Mouse (Mus musculus): ENCODE data around the gene Tmem161a.

GRCm38 (mm10) chr8:70188707-70189106 is 16.6 kb downstream of the Tmem161a start:
- TF ChIP-seq TCF12 (IDR thresholded peaks at IDR 0.05; ENCODE audit: low read depth, low read length) (no peak), POLR2A (IDR thresholded peaks at IDR 0.05; ENCODE audit: low read depth, low read length) (no peak), EP300 (IDR thresholded peaks at IDR 0.05; ENCODE audit: low read length) (no peak), JUN (IDR thresholded peaks at IDR 0.05; ENCODE audit: insufficient read depth, low read depth, low read length) (no peak), NRF1 (IDR thresholded peaks at IDR 0.05; ENCODE audit: low read depth, low read length) (no peak), GABPA (IDR thresholded peaks at IDR 0.05; ENCODE audit: insufficient replicate concordance, low read depth, low read length) (no peak), CTCF (conservative IDR thresholded peaks at IDR 0.05 in 1 of 2, IDR thresholded peaks at IDR 0.05 in 1 of 2; ENCODE audit: low read depth in 2 of 2, low read length in 2 of 2) (no peak), PAX5 (IDR thresholded peaks at IDR 0.05; ENCODE audit: low read length) (no peak), POLR2AphosphoS2 (IDR thresholded peaks at IDR 0.05; ENCODE audit: low read depth, low read length) (no peak)
